Mouse (Mus musculus): ENCODE results near the gene Atxn10. TPM values are rescaled to one million over a fixed set of nuclear protein-coding genes. Genes with fewer than 3 reads are reported as not detected.

The Atxn10 gene
- polyA plus RNA-seq, 1 experiment: 320 TPM

GRCm38 (mm10) chr15:85298946-85299345 is 37.1 kb upstream of the Atxn10 start:
- Histone ChIP-seq H3K27me3 (ENCODE audit: control insufficient read depth, insufficient read depth, low read length, poor library complexity, severe bottlenecking) (no peaks in the 10 kb centered on the region), H3K36me3 (ENCODE audit: control insufficient read depth, insufficient read depth, low read length, poor library complexity, severe bottlenecking) (no peaks in the 10 kb centered on the region), H3K9me3 (replicated peaks; ENCODE audit: control insufficient read depth, insufficient read depth, low read length, poor library complexity, severe bottlenecking) (no peaks in the 10 kb centered on the region), H3K4me1 (ENCODE audit: control insufficient read depth, insufficient read depth, low read length) (peaks cover 4% of the 10 kb centered on the region), H3K4me3 (ENCODE audit: low read depth, low read length) (no peak overlapping the region), H3K27ac (ENCODE audit: insufficient read depth, low read length) (no peak overlapping the region), H3K9ac (ENCODE audit: low read depth, poor library complexity, severe bottlenecking) (no peak overlapping the region)
- TF ChIP-seq POLR2A (IDR thresholded peaks at IDR 0.05; ENCODE audit: insufficient read depth, low read length): no peak
- no peak for TF ChIP-seq CTCF (IDR thresholded peaks at IDR 0.05; ENCODE audit: low read depth, low read length)
- no peak for TF ChIP-seq EP300 (IDR thresholded peaks at IDR 0.05; ENCODE audit: insufficient read depth, low read depth, low read length)

DNA sequence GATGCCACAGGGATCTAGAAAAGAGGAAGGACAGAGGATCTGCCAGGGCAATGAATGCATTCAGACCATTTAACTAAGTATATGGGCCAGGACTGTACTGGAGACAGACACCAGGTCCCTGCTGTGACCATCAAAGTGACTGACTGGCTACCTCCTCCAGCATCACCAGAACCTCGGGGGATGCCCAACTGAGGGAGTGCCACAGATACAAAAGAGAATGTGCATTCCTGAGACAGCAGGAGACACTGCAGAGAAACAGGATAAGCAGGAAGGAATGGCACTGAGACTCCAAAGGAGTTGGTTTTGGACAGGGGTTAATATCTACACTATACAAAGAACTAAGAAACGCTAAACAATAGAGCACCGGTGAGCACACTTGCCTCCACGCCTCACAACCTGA is 32.8 kb upstream of the Atxn10 start:
- H3K9ac ChIP-seq (ENCODE audit: low read depth, poor library complexity, severe bottlenecking): no peak overlapping the region
- H3K4me3 ChIP-seq (ENCODE audit: low read depth, low read length): no peak overlapping the region
- no peaks in the 10 kb centered on the region; the same call in 1 of the 2 replicates for H3K9me3 ChIP-seq (replicated peaks; ENCODE audit: control insufficient read depth, insufficient read depth, low read length, poor library complexity, severe bottlenecking)
- TF ChIP-seq POLR2A (IDR thresholded peaks at IDR 0.05; ENCODE audit: insufficient read depth, low read length) (no peak), EP300 (IDR thresholded peaks at IDR 0.05; ENCODE audit: insufficient read depth, low read depth, low read length) (no peak)
- H3K36me3 ChIP-seq (ENCODE audit: control insufficient read depth, insufficient read depth, low read length, poor library complexity, severe bottlenecking): no peaks in the 10 kb centered on the region
- no peaks in the 10 kb centered on the region for H3K27me3 ChIP-seq (ENCODE audit: control insufficient read depth, insufficient read depth, low read length, poor library complexity, severe bottlenecking)
- no peak overlapping the region for H3K27ac ChIP-seq (ENCODE audit: insufficient read depth, low read length)
- H3K4me1 ChIP-seq (ENCODE audit: control insufficient read depth, insufficient read depth, low read length): peaks cover 4% of the 10 kb centered on the region

- Histone ChIP-seq H3K9ac (ENCODE audit: low read depth, poor library complexity, severe bottlenecking) (no peak overlapping the region), H3K4me3 (ENCODE audit: low read depth, low read length) (no peak overlapping the region), H3K27me3 (ENCODE audit: control insufficient read depth, insufficient read depth, low read length, poor library complexity, severe bottlenecking) (no peaks in the 10 kb centered on the region), H3K27ac (ENCODE audit: insufficient read depth, low read length) (no peak overlapping the region), H3K36me3 (ENCODE audit: control insufficient read depth, insufficient read depth, low read length, poor library complexity, severe bottlenecking) (no peaks in the 10 kb centered on the region), H3K9me3 (replicated peaks; ENCODE audit: control insufficient read depth, insufficient read depth, low read length, poor library complexity, severe bottlenecking) (no peaks in the 10 kb centered on the region; the same call in 1 of the 2 replicates), H3K4me1 (ENCODE audit: control insufficient read depth, insufficient read depth, low read length) (peaks cover 1% of the 10 kb centered on the region)
- TF ChIP-seq CTCF (IDR thresholded peaks at IDR 0.05; ENCODE audit: low read depth, low read length) (no peak), POLR2A (IDR thresholded peaks at IDR 0.05; ENCODE audit: insufficient read depth, low read length) (no peak), EP300 (IDR thresholded peaks at IDR 0.05; ENCODE audit: insufficient read depth, low read depth, low read length) (no peak)
Observed at GRCm38 (mm10) chr15:85303976-85304375, 32.1 kb upstream of the Atxn10 start.

- TF ChIP-seq CTCF (IDR thresholded peaks at IDR 0.05; ENCODE audit: low read depth, low read length): no peak
- TF ChIP-seq POLR2A (IDR thresholded peaks at IDR 0.05; ENCODE audit: insufficient read depth, low read length): no peak
- no peak for TF ChIP-seq EP300 (IDR thresholded peaks at IDR 0.05; ENCODE audit: insufficient read depth, low read depth, low read length)
- H3K4me3 ChIP-seq (ENCODE audit: low read depth, low read length): no peak overlapping the region
- no peak overlapping the region for H3K9ac ChIP-seq (ENCODE audit: low read depth, poor library complexity, severe bottlenecking)
- no peaks in the 10 kb centered on the region; the same call in 1 of the 2 replicates for H3K9me3 ChIP-seq (replicated peaks; ENCODE audit: control insufficient read depth, insufficient read depth, low read length, poor library complexity, severe bottlenecking)
- H3K36me3 ChIP-seq (ENCODE audit: control insufficient read depth, insufficient read depth, low read length, poor library complexity, severe bottlenecking): no peaks in the 10 kb centered on the region
- H3K27me3 ChIP-seq (ENCODE audit: control insufficient read depth, insufficient read depth, low read length, poor library complexity, severe bottlenecking): no peaks in the 10 kb centered on the region
- H3K4me1 ChIP-seq (ENCODE audit: control insufficient read depth, insufficient read depth, low read length): no peaks in the 10 kb centered on the region
- H3K27ac ChIP-seq (ENCODE audit: insufficient read depth, low read length): no peak overlapping the region
Observed at GRCm38 (mm10) chr15:85307061-85307660, 28.9 kb upstream of the Atxn10 start.

DNA sequence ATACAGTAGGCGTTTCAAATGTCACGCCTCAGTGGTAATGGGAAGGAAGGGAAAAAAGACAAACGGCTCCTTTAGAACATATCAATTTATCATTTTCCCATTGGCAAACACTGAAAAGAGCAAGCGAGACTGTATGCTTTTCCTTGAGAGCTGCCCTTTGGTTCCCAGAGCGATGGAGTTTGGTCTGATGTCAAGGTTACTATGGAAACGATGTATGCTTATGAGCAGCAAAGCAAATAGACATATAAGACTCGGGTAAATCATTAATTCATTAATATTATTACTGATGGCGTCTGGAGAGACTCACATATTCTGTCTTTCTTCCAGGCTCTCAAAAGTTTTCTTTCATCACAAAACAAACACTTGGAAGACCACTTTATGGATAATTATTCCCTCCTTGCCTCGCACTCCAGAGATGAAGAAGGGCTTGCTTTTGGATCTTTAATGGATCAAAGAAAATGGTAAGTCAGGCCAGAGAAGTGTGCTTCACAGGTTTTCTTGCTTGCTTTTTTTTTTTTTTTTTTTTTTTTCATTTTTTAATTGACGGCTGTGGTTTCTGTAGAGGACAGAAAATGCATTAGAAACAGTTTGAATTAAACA is 24.9 kb upstream of the Atxn10 start:
- no peaks in the 10 kb centered on the region for H3K4me1 ChIP-seq (ENCODE audit: control insufficient read depth, insufficient read depth, low read length)
- H3K4me3 ChIP-seq (ENCODE audit: low read depth, low read length): no peak overlapping the region
- no peaks in the 10 kb centered on the region for H3K36me3 ChIP-seq (ENCODE audit: control insufficient read depth, insufficient read depth, low read length, poor library complexity, severe bottlenecking)
- H3K9me3 ChIP-seq (replicated peaks; ENCODE audit: control insufficient read depth, insufficient read depth, low read length, poor library complexity, severe bottlenecking): no peaks in the 10 kb centered on the region
- no peak overlapping the region for H3K9ac ChIP-seq (ENCODE audit: low read depth, poor library complexity, severe bottlenecking)
- no peaks in the 10 kb centered on the region for H3K27me3 ChIP-seq (ENCODE audit: control insufficient read depth, insufficient read depth, low read length, poor library complexity, severe bottlenecking)
- no peak overlapping the region for H3K27ac ChIP-seq (ENCODE audit: insufficient read depth, low read length)
- TF ChIP-seq EP300 (IDR thresholded peaks at IDR 0.05; ENCODE audit: insufficient read depth, low read depth, low read length): no peak
- TF ChIP-seq POLR2A (IDR thresholded peaks at IDR 0.05; ENCODE audit: insufficient read depth, low read length): no peak
- TF ChIP-seq CTCF (IDR thresholded peaks at IDR 0.05; ENCODE audit: low read depth, low read length): no peak

DNA sequence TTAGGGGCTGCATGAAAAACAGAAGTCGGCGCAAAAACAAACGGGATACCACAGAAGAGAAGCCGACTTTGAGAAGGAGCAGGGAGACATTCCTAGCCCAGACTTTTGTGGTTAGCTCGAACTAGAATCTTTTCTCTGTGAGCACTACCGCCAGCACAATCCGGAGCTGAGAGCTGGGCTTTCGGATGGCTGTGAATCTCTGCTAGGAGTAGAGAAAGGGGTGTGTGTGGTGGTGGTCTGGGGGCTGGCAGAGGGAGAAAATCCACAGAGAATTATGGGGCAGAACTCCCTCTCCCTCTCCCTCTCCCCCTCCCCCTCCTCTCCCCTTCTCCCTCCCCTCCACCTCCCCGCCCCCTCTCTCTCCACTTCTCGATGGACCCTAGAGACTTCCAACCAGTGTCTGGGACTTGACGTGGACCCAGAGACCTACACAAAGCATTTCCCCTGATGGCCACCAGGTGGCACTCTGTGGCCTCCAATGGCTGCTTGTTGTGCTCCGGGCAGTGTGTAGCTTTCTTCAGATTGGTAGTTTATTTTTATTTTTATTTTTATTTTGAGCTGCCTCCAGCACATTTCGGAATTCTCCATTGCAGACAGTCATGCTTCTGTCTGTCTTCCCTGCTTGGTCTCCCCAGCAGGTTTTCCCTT is 20.5 kb upstream of the Atxn10 start:
- Histone ChIP-seq H3K4me1 (ENCODE audit: control insufficient read depth, insufficient read depth, low read length) (no peaks in the 10 kb centered on the region), H3K9ac (ENCODE audit: low read depth, poor library complexity, severe bottlenecking) (no peak overlapping the region), H3K27me3 (ENCODE audit: control insufficient read depth, insufficient read depth, low read length, poor library complexity, severe bottlenecking) (no peaks in the 10 kb centered on the region), H3K27ac (ENCODE audit: insufficient read depth, low read length) (no peak overlapping the region), H3K4me3 (ENCODE audit: low read depth, low read length) (no peak overlapping the region), H3K36me3 (ENCODE audit: control insufficient read depth, insufficient read depth, low read length, poor library complexity, severe bottlenecking) (no peaks in the 10 kb centered on the region), H3K9me3 (replicated peaks; ENCODE audit: control insufficient read depth, insufficient read depth, low read length, poor library complexity, severe bottlenecking) (no peaks in the 10 kb centered on the region)
- TF ChIP-seq CTCF (IDR thresholded peaks at IDR 0.05; ENCODE audit: low read depth, low read length) (peak; percentile 90), EP300 (IDR thresholded peaks at IDR 0.05; ENCODE audit: insufficient read depth, low read depth, low read length) (no peak)
